Mouse (Mus musculus) bone marrow macrophage, adult 2 months (primary cell): ENCODE measurements at regions not wholly inside any gene's neighbourhood (a gene's known extent, or its start where the extent isn't known, plus 50 kb on each side); places are given as distances from the start of the nearest gene placed in this dataset.

Experiments used
- CTCF ChIP-seq: IDR thresholded peaks from 2 replicates; pipeline ENCODE4 v1.5.1; 2012; ENCODE audit warnings: low read depth, mild to moderate bottlenecking, low read length, moderate library complexity
- POLR2A ChIP-seq: IDR thresholded peaks from 2 replicates; pipeline ENCODE4 v1.6.1; 2012; ENCODE audit warnings: mild to moderate bottlenecking, low read depth, low read length, borderline replicate concordance

- no peak for TF ChIP-seq POLR2A
- TF ChIP-seq CTCF, result no peak
These were observed 306.9 kb downstream of the Mroh4 start for GRCm38 (mm10) chr15:74329221-74329620.
